Mouse (Mus musculus): ENCODE measurements around the gene Rnf215. TPM values are rescaled to one million over a fixed set of nuclear protein-coding genes. Genes with fewer than 3 reads are reported as not detected.
A peak's percentile ranks its signal among the peaks of the same experiment; 100 is the strongest.
"Not testable (repeated sequence)": the region's sequence is repeated elsewhere in the genome, so short reads cannot be mapped to it uniquely, and the experiment has no call there.

Gene Rnf215
- total RNA-seq, 1 experiment from 2014 or later, result 39.6 TPM

DNA sequence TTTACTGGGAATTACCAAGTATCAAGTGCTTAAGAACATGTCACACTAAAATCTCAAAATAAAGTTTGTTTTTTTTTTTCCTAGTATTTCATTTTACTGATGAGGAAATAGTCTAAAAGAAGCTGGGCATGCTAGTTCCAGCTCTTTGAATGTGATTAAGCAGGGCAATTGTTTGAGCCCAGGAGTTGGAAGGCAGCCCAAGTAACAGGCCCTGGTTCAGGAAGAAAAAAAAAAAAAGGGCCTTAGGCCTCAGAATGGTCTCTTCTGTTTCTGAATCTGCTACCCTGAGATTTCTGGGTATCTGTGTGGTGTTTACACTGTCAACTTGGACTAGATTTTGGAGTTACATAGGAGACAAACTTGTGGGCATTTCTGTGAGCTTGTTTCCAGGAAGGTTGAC, 48.5 kb downstream of the Rnf215 start:
- no peak for ATAC-seq (ENCODE audit: extremely low read depth, insufficient number of reproducible peaks, low FRiP score, poor library complexity, severe bottlenecking)

DNA sequence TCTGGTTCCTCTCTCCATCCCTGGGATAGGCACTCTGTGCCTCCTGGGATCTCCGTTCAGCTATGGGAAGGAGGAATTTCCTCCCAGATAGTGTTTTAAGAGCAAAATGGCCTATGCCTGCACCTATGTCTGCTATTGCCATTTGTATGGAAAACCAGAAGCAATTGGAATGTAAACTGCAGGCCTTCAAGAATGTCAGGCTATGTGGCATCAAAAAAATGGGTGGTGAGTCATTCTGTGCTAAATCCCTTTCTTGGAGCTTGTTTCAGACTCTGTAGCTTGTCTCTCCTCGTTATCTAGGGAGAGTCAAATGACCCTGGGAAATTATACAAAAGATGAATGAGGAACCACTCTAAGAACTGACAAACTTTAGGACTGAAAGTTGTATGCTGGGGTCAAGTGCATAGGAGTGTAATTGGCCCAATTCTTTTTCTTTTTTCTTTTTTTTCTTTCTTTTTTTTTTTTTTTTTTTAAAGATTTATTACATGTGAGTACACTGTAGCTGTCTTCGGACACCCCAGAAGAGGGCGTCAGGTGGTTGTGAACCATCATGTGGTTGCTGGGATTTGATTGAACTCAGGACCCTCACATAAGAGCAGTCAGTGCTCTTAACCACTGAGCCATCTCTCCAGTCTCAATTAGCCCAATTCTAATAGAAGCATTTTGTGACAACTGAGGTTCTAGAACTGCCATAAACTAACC, 49.4 kb downstream of the Rnf215 start:
- no peak for ATAC-seq (ENCODE audit: extremely low read depth, insufficient number of reproducible peaks, low FRiP score, poor library complexity, severe bottlenecking)

DNA sequence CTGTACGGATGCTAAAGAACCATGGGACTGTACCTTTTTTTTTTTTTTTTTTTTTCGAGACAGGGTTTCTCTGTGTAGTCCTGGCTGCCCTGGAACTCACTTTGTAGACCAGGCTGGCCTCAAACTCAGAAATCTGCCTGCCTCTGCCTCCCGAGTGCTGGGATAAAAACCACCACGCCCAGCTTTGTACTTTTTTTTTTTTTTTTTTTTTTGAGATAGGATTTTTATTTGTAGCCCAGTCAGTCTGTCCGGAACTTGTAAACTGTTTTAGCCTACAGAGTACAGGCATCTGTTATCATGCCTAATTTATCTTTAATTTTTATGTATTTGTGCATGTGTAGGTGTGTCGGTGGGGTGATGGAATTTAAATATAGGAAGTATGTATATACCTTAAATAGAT, 50.5 kb downstream of the Rnf215 start:
- ATAC-seq (ENCODE audit: extremely low read depth, insufficient number of reproducible peaks, low FRiP score, poor library complexity, severe bottlenecking), result not testable (repeated sequence)

DNA sequence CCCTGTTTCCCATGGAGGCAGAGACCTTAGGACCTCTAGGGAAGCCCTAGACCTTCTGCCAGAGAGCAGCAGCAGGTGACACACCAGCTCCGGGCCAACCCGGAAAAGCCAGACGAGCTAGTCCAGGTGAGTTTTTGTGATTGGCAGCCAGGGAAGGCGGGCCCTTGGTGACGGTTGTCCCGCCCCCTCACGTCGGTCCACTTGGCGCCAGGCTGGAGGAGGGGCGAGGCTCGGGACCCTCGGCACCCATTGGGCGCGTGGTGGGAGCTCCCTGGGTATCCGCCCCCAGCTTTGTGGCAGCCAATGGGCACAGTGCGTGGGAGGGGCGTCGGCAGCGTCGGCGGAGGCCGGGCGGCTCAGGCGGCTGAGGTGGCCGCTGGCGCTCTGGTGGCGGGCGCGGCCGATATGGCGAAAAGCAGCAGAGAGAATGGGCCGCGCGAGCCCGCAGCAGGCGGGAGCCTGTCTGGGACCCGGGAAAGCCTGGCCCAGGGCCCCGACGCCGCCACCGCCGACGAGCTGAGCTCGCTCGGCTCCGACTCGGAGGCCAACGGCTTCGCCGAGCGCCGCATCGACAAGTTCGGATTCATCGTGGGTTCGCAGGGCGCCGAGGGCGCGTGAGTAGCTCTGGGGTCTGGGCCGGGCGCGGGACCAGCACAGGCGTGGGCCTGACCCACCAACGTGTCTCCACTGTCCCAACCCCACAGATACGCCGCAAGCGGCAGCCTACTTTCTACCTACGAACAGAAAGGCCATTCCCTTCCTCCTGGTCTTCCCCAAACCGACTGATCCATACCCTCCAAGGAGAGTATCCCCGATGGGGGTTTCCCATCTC, 51.7 kb downstream of the Rnf215 start, which contains the start of gene Tbc1d10a:
TSS of gene Tbc1d10a (plus strand) at position 304 of the 832 bp plus-strand sequence.
- peak; percentile 99 for ATAC-seq (ENCODE audit: extremely low read depth, insufficient number of reproducible peaks, low FRiP score, poor library complexity, severe bottlenecking)

DNA sequence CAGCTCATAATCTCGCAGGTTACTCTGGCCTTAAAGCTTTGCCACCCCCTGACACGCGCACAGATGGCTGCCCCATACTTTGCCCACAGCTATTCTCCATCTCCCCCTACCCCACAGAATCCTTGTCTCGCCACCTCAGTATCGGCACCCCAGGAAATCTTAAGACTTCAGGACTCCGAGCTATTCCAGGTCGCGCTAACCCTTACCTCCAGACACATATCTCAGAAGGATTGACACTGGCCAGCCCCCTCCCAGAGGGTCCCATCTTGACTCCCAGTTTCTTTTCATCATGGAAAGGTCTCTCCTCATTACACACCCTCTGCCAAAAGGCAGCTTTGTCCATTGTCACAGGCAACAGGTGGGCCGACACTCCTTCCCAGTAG, 52.3 kb downstream of the Rnf215 start:
- ATAC-seq (ENCODE audit: extremely low read depth, insufficient number of reproducible peaks, low FRiP score, poor library complexity, severe bottlenecking), result no peak

DNA sequence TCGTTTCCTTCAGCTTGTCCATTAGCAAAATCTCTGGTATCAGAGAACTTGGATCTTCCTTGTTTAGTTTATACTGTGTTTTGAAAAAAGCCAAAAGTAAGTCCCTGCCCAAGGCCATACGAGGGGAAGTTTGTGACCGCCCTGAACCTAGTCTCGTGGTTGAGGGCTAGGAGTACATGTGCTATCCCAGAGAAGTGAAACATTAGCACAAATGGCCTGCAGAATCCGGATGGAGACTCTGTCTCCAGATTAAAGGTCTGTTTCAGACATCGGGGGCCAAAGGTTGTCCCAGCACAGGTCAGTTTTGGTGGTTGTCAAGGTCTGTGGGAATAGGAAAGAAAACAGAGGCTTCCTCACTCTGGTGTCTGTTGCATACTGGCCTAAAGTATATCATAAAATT, 54.2 kb downstream of the Rnf215 start:
- ATAC-seq (ENCODE audit: extremely low read depth, insufficient number of reproducible peaks, low FRiP score, poor library complexity, severe bottlenecking), result no peak

DNA sequence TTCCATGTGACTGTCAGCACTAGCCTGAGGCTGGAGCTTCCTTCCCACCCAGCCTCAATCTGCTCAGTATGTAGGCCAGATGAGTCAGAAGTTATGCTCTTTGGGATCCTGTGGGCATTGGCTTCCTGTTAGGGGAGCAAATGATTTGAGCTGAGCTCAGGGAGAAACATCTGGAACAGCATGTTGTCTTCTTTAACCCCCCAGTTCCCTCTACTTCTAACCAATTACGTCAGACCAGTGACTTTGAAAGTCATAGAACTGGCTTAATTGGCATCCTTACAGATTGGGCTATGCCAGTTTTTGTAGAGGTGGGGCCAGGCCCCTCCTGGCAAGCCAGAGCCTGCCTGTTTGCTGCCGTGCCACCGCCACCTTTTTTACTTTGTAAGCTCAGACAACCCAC, 55.7 kb downstream of the Rnf215 start:
- ATAC-seq (ENCODE audit: extremely low read depth, insufficient number of reproducible peaks, low FRiP score, poor library complexity, severe bottlenecking), result no peak

Other genes with a start within 250 kb of the Rnf215 start
- gene 4921536K21Rik, start 240.1 kb upstream of the Rnf215 start, total RNA-seq (2017), result 0.25 and 0.47 TPM in 2 replicates
- 0.81 and 1.5 TPM in 2 replicates for gene Dusp18, start 240.0 kb upstream of the Rnf215 start, total RNA-seq (2017)
- 2.9 and 3.6 TPM in 2 replicates for gene Slc35e4, start 220.5 kb upstream of the Rnf215 start, total RNA-seq (2017)
- gene Tcn2, start 203.0 kb upstream of the Rnf215 start, total RNA-seq (2017), result 80.5 and 82.4 TPM in 2 replicates
- gene Pes1, start 171.2 kb upstream of the Rnf215 start, total RNA-seq (2017), result 42.6 and 51.2 TPM in 2 replicates
- not detected in 2 replicates for gene 4930556J24Rik, start 158.4 kb upstream of the Rnf215 start, total RNA-seq (2017)
- gene Gal3st1, start 151.6 kb upstream of the Rnf215 start, total RNA-seq (2017), result not detected in 2 replicates
- not detected in 2 replicates for gene Sec14l4, start 103.7 kb upstream of the Rnf215 start, total RNA-seq (2017)
- gene Sec14l3, start 70.4 kb upstream of the Rnf215 start, total RNA-seq (2017), result not detected in 2 replicates
- gene Mtfp1, start 39.8 kb upstream of the Rnf215 start, total RNA-seq (2017), result 1.8 TPM in 1 of 2 replicates, not detected in the other
- 0.47 TPM in 1 of 2 replicates, not detected in the other for gene Sec14l2, start 11.8 kb upstream of the Rnf215 start, total RNA-seq (2017)
- 3.6 and 5.0 TPM in 2 replicates for gene Ccdc157, start 25.1 kb downstream of the Rnf215 start, total RNA-seq (2017)
- gene Sf3a1, start 25.1 kb downstream of the Rnf215 start, total RNA-seq (2017), result 26.0 and 26.3 TPM in 2 replicates
- 23.5 and 24.8 TPM in 2 replicates for gene Tbc1d10a, start 51.6 kb downstream of the Rnf215 start, total RNA-seq (2017)
- 1.7 and 2.2 TPM in 2 replicates for gene Castor1, start 83.0 kb downstream of the Rnf215 start, total RNA-seq (2017)
- 95.2 and 98.0 TPM in 2 replicates for gene Osm, start 101.2 kb downstream of the Rnf215 start, total RNA-seq (2017)
- gene Lif, start 122.4 kb downstream of the Rnf215 start, total RNA-seq (2017), result 0.12 TPM in 1 of 2 replicates, not detected in the other

Data from neutrophil, adult 5-6 weeks (primary cell).